Mouse (Mus musculus): Measurements from ENCODE around the gene Padi2. TPM values are rescaled to one million over a fixed set of nuclear protein-coding genes. Genes with fewer than 3 reads are reported as not detected.

The Padi2 gene
- polyA plus RNA-seq, 1 experiment from 2014 or later: 3.8 TPM

DNA sequence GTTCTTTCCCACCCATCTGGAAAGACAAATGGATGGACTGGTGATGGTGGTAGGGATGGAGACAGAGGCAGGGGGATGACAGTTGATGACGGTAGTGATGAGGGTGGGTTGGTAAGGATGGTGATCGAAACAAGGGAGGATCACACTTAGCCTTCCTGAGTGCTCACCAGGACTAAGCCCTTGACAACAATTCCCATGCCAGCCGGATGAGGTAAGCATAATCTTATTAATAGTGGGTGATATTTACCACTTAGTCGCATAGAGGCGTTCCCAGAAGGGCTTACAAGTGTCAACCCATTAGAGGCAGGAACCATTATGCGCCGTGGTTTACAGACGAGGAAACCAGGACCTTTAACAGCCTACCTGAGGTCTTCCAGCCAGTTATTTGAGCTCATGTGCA lies 36.2 kb upstream of the Padi2 start:
- 82% methylated on average over 8 of the region's 8 CpGs for WGBS (ENCODE audit: insufficient replicate concordance)
- H3K4me2 ChIP-seq: no peak overlapping the region
- ATAC-seq (replicated peaks; ENCODE audit: insufficient number of reproducible peaks, low FRiP score, low TSS enrichment): no peak
- H3K4me1 ChIP-seq (ENCODE audit: control insufficient read depth, insufficient read depth, low read length): peaks cover 11% of the 10 kb centered on the region
- 0 out of 2 replicates have a peak, but pooled peaks cover 2% of the 10 kb centered on the region for H3K9me3 ChIP-seq (replicated peaks; ENCODE audit: control insufficient read depth, low read length)
- H3K27ac ChIP-seq (ENCODE audit: low read depth, low read length): no peak overlapping the region
- H3K27me3 ChIP-seq (ENCODE audit: control insufficient read depth, insufficient read depth, low read length): peaks cover 5% of the 10 kb centered on the region; the same call in 1 of the 2 replicates
- no peak overlapping the region for H3K4me3 ChIP-seq (ENCODE audit: low read depth, low read length)
- H3K36me3 ChIP-seq (ENCODE audit: control insufficient read depth, insufficient read depth, low read length): no peaks in the 10 kb centered on the region
- no peak overlapping the region for H3K9ac ChIP-seq (ENCODE audit: low read depth, low read length)

DNA sequence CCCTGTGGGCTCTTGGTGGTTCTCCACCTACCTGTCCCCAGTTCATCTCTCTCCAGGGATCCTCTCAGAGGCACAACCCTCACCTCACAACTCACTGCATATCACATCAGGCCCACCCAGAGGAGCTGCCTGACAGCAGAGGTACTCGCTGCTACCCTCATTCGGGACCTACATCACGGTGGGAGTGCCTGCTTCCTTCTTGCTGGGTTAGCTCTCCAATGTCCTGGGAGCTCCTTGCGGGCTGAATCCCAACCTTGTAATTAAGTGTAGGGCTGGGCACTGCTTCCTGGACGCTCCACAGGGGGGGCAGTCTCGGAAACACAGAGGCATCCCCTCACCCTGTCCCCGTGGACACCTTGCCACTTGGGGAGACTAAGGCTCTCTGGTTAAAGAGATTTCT lies 35.3 kb upstream of the Padi2 start:
- Histone ChIP-seq H3K27me3 (ENCODE audit: control insufficient read depth, insufficient read depth, low read length) (peaks cover 5% of the 10 kb centered on the region; the same call in 1 of the 2 replicates), H3K9me3 (replicated peaks; ENCODE audit: control insufficient read depth, low read length) (0 out of 2 replicates have a peak, but pooled peaks cover 2% of the 10 kb centered on the region), H3K36me3 (ENCODE audit: control insufficient read depth, insufficient read depth, low read length) (no peaks in the 10 kb centered on the region), H3K4me2 (no peak overlapping the region), H3K9ac (ENCODE audit: low read depth, low read length) (no peak overlapping the region), H3K4me1 (ENCODE audit: control insufficient read depth, insufficient read depth, low read length) (peaks cover 11% of the 10 kb centered on the region), H3K4me3 (ENCODE audit: low read depth, low read length) (no peak overlapping the region), H3K27ac (ENCODE audit: low read depth, low read length) (no peak overlapping the region)
- no peak for ATAC-seq (replicated peaks; ENCODE audit: insufficient number of reproducible peaks, low FRiP score, low TSS enrichment)
- WGBS (ENCODE audit: insufficient replicate concordance): 73% methylated on average over 7 of the region's 7 CpGs

DNA sequence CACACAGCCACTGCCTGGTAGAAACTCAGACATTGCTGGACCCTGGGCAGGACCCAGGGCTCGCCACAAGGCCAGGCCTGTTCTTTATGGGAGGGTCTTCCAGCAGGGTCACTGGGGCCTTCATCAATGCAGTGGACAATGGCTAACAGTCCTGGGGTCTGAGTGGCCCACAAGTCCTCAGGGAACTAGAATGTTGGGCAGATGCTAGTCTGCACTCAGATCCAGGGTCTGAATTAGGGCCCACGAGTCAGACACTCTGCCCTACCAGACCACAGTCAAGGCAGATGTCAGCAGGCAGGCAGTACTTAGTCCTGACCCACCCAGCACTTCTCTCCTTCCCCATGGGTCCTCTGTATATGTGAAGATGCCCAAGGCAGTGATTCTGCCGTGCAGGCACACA lies 34.8 kb upstream of the Padi2 start:
- no peak for ATAC-seq (replicated peaks; ENCODE audit: insufficient number of reproducible peaks, low FRiP score, low TSS enrichment)
- no peaks in the 10 kb centered on the region for H3K36me3 ChIP-seq (ENCODE audit: control insufficient read depth, insufficient read depth, low read length)
- H3K9ac ChIP-seq (ENCODE audit: low read depth, low read length): no peak overlapping the region
- H3K4me1 ChIP-seq (ENCODE audit: control insufficient read depth, insufficient read depth, low read length): peaks cover 11% of the 10 kb centered on the region
- WGBS (ENCODE audit: insufficient replicate concordance): 86% methylated on average over 3 of the region's 3 CpGs
- H3K9me3 ChIP-seq (replicated peaks; ENCODE audit: control insufficient read depth, low read length): 0 out of 2 replicates have a peak, but pooled peaks cover 2% of the 10 kb centered on the region
- peaks cover 5% of the 10 kb centered on the region; the same call in 1 of the 2 replicates for H3K27me3 ChIP-seq (ENCODE audit: control insufficient read depth, insufficient read depth, low read length)
- no peak overlapping the region for H3K4me2 ChIP-seq
- H3K27ac ChIP-seq (ENCODE audit: low read depth, low read length): no peak overlapping the region
- H3K4me3 ChIP-seq (ENCODE audit: low read depth, low read length): no peak overlapping the region

DNA sequence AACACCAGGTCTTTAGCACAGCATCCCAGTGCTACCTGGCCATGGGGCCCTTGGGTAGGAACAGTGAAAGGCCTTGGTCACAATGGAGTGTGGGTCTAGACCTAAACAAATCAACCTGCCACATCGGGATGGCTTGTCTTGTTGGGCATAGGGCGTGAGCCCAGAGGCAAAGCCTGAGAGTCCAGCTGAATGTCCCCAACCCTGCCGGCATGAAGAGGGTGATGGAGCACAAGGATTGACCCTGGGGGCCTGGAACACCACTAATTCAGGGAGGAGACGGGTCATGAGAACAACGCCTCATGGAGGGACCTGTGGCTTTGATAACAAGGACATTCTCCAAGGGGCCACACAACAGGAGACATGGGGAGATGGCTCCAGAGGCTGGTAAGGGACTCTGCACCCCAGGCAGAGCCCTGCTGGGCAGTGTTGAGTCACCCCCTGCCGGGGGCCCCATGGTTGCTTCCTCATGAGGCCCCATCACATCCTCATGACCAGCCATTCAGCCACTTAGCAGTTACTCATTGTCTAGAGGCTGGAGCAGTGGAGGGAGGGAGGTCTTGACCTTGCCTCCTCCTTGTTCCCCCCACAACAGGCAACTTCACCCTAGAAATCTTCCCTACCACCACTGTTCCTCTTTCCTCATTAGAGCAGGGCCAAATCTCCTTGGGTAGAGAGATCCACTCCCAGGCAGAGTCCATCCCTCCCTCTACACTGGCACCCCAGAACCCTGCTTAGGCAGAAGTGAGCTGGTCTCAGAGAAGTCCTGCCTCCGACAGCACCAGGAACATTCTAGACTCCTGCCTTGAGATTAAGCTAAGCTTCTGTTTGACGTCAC lies 34.1 kb upstream of the Padi2 start:
- H3K36me3 ChIP-seq (ENCODE audit: control insufficient read depth, insufficient read depth, low read length): no peaks in the 10 kb centered on the region
- peaks cover 5% of the 10 kb centered on the region; the same call in 1 of the 2 replicates for H3K27me3 ChIP-seq (ENCODE audit: control insufficient read depth, insufficient read depth, low read length)
- peaks cover 11% of the 10 kb centered on the region for H3K4me1 ChIP-seq (ENCODE audit: control insufficient read depth, insufficient read depth, low read length)
- ATAC-seq (replicated peaks; ENCODE audit: insufficient number of reproducible peaks, low FRiP score, low TSS enrichment): no peak
- WGBS (ENCODE audit: insufficient replicate concordance): 75% methylated on average over 8 of the region's 8 CpGs
- no peak overlapping the region for H3K9ac ChIP-seq (ENCODE audit: low read depth, low read length)
- 0 out of 2 replicates have a peak, but pooled peaks cover 2% of the 10 kb centered on the region for H3K9me3 ChIP-seq (replicated peaks; ENCODE audit: control insufficient read depth, low read length)
- H3K4me2 ChIP-seq: no peak overlapping the region
- H3K4me3 ChIP-seq (ENCODE audit: low read depth, low read length): no peak overlapping the region
- H3K27ac ChIP-seq (ENCODE audit: low read depth, low read length): no peak overlapping the region

DNA sequence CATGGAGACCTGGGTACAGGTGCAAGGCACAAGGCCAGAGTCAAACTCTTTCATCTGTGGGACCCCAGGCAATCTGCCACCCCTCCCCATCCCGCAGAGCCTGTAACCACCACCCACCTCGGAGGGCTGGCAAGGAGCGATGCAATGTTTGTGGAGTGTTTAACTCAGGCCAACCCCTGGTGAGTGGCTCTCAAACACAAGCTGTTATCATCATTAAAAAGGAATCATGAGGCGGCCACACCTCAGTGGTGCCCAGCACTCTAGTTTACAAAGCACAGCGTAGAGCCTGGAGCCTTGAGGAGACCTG lies 33.5 kb upstream of the Padi2 start:
- Histone ChIP-seq H3K36me3 (ENCODE audit: control insufficient read depth, insufficient read depth, low read length) (no peaks in the 10 kb centered on the region), H3K9me3 (replicated peaks; ENCODE audit: control insufficient read depth, low read length) (0 out of 2 replicates have a peak, but pooled peaks cover 2% of the 10 kb centered on the region), H3K4me1 (ENCODE audit: control insufficient read depth, insufficient read depth, low read length) (peaks cover 11% of the 10 kb centered on the region), H3K4me3 (ENCODE audit: low read depth, low read length) (no peak overlapping the region), H3K27ac (ENCODE audit: low read depth, low read length) (no peak overlapping the region), H3K27me3 (ENCODE audit: control insufficient read depth, insufficient read depth, low read length) (peaks cover 5% of the 10 kb centered on the region; the same call in 1 of the 2 replicates), H3K9ac (ENCODE audit: low read depth, low read length) (no peak overlapping the region), H3K4me2 (no peak overlapping the region)
- 70% methylated on average over 5 of the region's 5 CpGs for WGBS (ENCODE audit: insufficient replicate concordance)
- no peak for ATAC-seq (replicated peaks; ENCODE audit: insufficient number of reproducible peaks, low FRiP score, low TSS enrichment)

DNA sequence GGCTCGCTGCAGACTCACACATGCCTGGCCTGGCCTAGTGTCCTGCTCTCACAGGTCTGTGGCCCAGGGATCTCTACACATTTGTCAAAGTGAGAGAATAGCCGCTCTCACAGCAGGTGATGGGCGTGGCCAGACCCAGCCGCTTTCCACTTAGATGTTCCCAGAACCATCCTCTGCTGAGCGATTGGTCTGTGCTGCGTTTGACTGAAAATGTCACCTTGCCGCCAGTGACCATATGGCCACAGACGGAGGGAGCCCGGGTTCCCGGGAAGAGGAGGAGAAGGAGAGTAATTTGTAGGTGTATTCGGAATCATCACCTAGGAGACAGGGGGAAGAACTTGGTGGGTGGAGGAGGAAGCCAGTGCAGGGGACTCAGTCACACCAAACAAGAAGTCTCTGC lies 33.1 kb upstream of the Padi2 start:
- H3K4me1 ChIP-seq (ENCODE audit: control insufficient read depth, insufficient read depth, low read length): peaks cover 9% of the 10 kb centered on the region
- no peak overlapping the region for H3K4me3 ChIP-seq (ENCODE audit: low read depth, low read length)
- peaks cover 5% of the 10 kb centered on the region; the same call in 1 of the 2 replicates for H3K27me3 ChIP-seq (ENCODE audit: control insufficient read depth, insufficient read depth, low read length)
- H3K9me3 ChIP-seq (replicated peaks; ENCODE audit: control insufficient read depth, low read length): 0 out of 2 replicates have a peak, but pooled peaks cover 2% of the 10 kb centered on the region
- no peak overlapping the region for H3K27ac ChIP-seq (ENCODE audit: low read depth, low read length)
- no peak overlapping the region for H3K9ac ChIP-seq (ENCODE audit: low read depth, low read length)
- 39% methylated on average over 11 of the region's 11 CpGs for WGBS (ENCODE audit: insufficient replicate concordance)
- H3K4me2 ChIP-seq: no peak overlapping the region
- H3K36me3 ChIP-seq (ENCODE audit: control insufficient read depth, insufficient read depth, low read length): no peaks in the 10 kb centered on the region
- ATAC-seq (replicated peaks; ENCODE audit: insufficient number of reproducible peaks, low FRiP score, low TSS enrichment): no peak

DNA sequence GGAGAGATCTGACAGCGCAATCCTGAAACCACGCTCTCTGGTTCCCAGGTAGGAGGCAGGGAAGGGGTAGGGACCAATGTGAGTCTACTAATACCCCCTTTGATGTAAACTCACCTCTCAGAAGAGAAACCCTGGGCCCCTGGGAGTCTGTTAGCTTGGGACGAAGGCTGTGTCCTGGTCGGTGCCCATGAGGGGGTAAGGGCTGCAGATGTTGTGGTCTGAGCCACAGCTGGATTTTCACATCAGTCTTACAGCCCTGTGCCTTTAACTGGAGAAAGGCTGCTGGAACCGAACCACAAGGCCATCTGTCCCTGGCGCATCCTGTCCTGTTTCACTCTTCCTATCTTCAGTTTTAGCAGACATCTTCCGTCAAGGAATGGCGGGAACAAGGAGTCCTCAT lies 30.0 kb upstream of the Padi2 start:
- no peaks in the 10 kb centered on the region for H3K36me3 ChIP-seq (ENCODE audit: control insufficient read depth, insufficient read depth, low read length)

DNA sequence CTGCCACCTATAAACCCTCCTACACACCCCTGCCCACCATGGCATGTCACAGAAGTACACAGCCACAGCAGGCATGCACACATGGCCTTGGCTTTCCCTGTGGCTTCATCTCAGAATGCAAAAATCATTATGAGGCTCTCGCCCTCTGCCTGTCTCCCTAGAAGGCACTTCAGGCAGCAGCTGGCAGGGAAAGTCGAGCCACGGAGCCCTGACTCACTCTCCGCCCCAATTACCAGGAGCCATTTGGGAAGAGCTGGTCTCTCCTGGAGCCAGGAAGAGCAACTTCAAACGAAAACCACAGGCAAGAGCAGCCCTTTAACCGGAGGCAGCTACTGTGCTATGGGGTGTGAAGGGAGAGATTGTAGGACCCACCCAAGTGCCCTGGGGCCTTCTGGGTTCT lies 29.5 kb upstream of the Padi2 start:
- H3K4me3 ChIP-seq (ENCODE audit: low read depth, low read length): no peak overlapping the region
- no peak overlapping the region for H3K9ac ChIP-seq (ENCODE audit: low read depth, low read length)
- no peaks in the 10 kb centered on the region for H3K27me3 ChIP-seq (ENCODE audit: control insufficient read depth, insufficient read depth, low read length)
- WGBS (ENCODE audit: insufficient replicate concordance): 55% methylated on average over 6 of the region's 6 CpGs
- no peak for ATAC-seq (replicated peaks; ENCODE audit: insufficient number of reproducible peaks, low FRiP score, low TSS enrichment)
- 0 out of 2 replicates have a peak, but pooled peaks cover 2% of the 10 kb centered on the region for H3K9me3 ChIP-seq (replicated peaks; ENCODE audit: control insufficient read depth, low read length)
- H3K27ac ChIP-seq (ENCODE audit: low read depth, low read length): no peak overlapping the region
- no peak overlapping the region for H3K4me2 ChIP-seq
- H3K4me1 ChIP-seq (ENCODE audit: control insufficient read depth, insufficient read depth, low read length): no peaks in the 10 kb centered on the region
- no peaks in the 10 kb centered on the region for H3K36me3 ChIP-seq (ENCODE audit: control insufficient read depth, insufficient read depth, low read length)

More for the DNA sequence above, 30.0 kb upstream of the Padi2 start:
- Histone ChIP-seq H3K27me3 (ENCODE audit: control insufficient read depth, insufficient read depth, low read length) (no peaks in the 10 kb centered on the region; the same call in 1 of the 2 replicates), H3K9ac (ENCODE audit: low read depth, low read length) (no peak overlapping the region), H3K4me3 (ENCODE audit: low read depth, low read length) (no peak overlapping the region), H3K9me3 (replicated peaks; ENCODE audit: control insufficient read depth, low read length) (0 out of 2 replicates have a peak, but pooled peaks cover 2% of the 10 kb centered on the region), H3K27ac (ENCODE audit: low read depth, low read length) (no peak overlapping the region), H3K4me2 (no peak overlapping the region), H3K4me1 (ENCODE audit: control insufficient read depth, insufficient read depth, low read length) (no peaks in the 10 kb centered on the region)
- no peak for ATAC-seq (replicated peaks; ENCODE audit: insufficient number of reproducible peaks, low FRiP score, low TSS enrichment)
- WGBS (ENCODE audit: insufficient replicate concordance): 87% methylated on average over 8 of the region's 8 CpGs
